Mouse (Mus musculus): ENCODE measurements at regions not wholly inside any gene's neighbourhood (a gene's known extent, or its start where the extent isn't known, plus 50 kb on each side); places are given as distances from the start of the nearest gene placed in this dataset.
"Not testable (repeated sequence)": the region's sequence is repeated elsewhere in the genome, so short reads cannot be mapped to it uniquely, and the experiment has no call there.

DNA sequence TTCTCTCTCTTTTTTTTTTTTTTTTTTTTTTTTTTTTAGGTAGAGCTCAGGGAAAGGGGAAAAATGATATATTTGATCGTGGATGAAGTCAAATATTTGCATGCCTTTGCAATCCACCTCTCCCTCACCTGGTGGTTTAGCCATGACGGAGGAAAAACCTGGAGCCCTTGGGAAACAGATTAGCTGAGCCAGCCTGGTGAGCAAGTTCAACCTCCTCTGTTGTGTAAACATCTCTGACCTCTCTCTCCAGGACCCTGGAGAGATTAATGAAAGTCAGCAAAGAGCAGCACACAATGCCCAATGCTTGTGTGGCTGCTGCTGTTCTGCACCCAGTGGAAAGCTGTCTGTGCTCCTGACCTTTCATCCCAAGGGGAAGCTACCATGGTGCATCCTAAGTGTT lies 530.2 kb upstream of the Auts2 start:
- no peak for DNase-seq

DNA sequence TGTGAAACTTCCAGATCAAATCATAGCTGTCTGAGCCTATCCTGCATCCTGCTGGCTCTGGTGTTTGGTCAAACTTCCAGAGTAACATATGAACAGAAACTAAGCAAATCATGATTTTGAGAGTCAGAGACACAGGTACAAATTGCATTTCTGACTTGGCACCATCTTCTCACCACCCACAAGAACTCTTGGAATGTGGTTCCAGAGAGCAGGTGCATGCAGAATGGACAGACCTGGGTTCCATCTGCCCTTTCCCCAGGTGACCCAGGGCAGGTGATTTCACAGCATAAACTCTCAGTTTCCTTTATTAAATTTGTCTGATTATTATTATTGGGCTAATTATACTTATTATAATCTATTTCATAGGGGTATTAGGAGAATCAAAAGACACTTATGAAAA lies 527.0 kb upstream of the Auts2 start:
- no peak for DNase-seq

DNA sequence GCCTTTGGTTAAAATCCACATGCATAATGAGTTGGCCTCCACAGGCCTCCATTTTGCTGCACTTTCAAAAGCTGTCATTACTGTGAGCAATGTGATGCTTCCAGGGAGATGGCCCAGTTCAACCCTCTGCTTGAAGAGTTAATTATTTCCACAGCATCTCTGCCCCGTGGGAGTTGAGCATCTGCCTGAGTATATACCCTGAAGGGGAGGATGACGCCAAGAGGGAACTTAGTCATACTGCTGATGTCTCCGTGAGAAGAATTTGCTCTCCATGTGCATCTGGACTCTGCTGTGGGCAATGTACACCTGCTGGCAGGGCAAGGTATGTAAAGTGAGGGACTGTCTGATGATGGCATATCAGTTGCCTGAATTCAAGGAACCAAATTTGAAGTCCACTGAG lies 519.3 kb upstream of the Auts2 start:
- DNase-seq = no peak

DNA sequence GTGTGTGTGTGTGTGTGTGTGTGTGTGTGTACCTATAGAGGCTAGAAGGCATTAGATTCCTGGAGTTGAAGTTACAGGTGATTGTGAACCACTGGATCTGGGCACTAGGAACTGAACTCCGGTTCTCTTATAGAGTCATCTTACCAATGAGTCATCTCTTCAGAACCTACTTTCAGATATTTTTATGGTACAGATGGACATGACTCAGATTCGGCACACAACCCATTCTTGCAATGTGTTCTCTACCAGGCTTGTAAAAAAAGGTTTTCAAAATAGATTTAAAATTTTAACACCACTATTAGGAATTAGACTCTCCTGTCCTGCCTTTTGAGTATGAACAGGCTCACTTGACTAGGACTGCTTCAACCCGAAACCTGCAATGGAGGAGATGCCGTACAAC lies 504.3 kb upstream of the Auts2 start:
- DNase-seq = no peak

DNA sequence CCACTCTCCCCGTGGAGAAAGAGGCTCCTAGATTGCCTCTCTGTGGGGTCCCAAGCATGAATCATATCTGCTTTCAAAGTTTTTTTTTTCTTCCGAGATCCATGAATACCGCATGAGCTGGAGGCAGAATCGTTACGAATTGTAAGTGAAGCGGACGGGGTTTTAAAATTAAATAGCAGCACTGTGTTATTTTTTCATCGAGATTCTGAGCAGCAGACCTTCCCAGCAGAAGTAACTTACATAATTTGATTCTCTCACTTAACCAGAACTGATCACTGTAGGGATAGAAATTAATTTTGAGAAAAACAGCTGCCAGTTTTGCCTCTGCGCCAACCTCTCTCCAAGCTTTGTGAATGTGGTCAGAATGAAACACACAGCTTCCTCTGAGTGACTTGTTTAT lies 502.5 kb upstream of the Auts2 start:
- DNase-seq = no peak

DNA sequence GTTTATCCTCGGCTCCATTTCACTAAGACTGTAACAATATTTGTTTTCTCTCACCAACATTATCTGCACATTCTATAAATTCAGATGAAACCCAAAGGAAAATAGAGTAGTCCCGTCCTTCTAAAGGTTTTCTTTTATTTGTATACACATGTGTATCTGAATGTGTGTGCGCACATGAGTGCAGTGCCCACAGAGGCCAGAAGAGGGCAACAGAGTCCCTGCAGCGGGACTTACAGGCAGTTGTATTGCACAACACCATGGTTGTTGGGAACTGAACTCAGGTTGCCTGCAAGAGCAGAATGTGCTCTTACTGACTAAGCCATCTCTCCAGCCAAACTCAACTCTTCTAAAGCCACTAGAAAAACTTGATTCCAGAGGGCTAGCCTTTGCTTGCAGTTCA lies 484.4 kb upstream of the Auts2 start:
- no peak for DNase-seq

DNA sequence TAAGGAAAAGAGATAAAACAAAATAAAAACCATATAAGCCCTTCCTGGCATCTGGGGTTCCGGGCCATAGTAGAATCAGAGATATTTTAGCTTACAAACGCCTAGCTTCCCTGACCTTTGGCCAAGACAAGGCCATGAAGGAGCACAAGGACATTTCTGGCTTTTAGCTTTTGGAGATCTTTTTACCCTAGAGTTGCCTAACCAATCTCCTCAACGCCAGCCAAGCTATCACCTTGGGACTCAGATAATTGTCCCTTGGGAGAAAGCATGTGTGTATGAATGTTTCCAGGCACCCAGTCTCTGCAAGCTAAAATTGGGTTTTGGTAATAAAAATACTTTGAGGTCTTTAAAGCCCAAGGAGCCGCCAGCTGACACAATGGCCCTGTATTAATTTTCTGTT lies 482.0 kb upstream of the Auts2 start:
- no peak for DNase-seq

DNA sequence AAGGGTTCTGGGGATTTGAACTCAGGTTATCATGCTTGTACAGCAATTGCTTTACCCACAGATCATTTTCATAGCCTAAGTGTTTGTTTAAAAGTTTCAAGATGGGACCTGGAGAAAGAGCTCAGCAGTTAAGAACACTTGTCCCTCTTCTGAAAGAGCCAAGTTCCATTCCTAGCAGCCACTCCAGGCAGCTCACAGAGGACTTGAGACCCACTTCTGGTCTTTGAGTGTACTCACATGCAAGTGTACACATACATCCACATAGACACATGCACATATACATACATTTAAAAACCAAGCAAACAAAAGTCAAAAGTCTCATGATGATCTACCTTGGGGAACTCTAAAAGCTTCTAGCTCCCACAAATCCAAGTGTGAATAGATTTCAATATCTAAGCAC lies 477.7 kb upstream of the Auts2 start:
- no peak for DNase-seq

DNA sequence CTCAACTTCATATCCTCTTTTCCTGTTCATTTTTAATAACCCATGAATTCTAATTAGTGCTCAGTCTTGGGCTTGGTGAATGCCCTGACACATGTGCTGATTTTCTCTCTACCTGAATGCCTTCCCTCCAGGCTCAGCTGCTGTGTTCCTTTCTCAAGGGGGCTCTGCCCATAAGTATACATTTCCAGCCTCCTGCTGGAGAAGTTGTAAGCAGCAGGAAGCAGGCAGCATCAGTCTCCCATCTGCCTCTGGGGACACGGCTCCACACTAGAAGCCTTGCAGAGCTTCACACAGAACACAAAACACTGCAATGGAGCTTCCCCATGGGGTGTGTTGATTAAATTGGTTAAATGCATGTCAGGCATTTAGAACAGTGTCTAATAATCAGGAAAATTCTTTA lies 477.0 kb upstream of the Auts2 start:
- no peak for DNase-seq

DNA sequence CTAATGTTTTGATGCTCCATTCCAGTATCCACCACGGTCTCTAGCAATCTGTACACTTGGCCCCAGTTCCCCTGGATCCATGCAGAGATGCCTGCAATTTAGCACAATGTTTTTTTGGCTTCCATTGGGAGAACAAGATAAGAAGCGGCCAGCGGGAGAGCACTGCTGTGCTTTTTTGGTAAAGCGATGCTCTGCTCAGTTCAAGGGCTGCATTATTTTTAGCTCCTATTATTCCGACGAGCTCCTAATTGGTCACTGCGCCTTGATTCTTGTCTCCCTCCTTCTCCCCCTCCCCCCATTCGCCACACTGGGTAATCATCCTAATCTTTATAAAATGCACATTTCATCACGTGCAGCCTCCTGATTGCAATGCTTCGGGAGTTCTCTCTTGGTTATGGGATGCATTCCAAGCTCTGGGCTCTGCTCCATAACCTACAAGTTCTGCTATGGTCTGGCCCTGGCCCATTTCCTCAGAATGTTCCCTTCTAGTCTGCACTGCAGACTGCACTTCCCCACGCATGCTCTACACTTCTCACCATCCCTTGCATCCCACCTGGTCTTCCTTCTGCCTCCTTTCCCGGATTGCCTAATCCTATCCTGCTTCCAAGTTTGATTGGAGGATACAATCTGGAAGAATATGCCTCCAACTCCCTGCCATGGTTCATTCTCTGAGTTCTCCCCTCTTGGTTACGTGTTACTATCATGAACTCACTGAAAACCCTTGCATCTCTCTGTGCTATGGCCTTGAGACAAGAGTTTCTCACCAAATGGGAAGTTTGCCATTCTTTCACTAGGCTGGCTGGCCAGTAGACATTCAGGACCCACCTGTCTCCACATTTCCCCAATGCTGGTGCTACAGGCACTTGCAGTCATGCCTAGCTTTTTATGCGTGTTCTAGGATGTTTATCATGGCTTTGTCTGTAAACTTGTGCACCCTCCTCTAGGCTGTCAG lies 467.8 kb upstream of the Auts2 start:
- no peak for DNase-seq

DNA sequence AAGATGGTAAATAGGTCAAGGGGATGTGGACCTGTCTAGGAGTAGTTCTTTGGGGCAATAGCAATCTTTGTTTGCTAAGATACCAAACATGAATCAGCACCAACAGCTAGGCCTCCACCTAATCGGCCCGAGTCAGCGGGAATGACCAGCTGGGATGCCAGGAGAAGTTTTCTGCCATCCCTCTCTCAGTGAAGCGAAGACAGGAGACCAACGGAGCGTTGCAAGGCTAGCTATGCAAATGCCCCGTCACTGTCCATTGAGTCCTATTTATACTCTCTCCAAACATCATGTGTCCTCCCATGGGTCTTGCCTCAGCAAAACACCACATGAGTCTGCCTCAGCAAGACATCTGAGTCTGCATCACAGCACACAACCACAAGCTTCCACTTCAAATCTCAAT lies 439.7 kb upstream of the Auts2 start:
- DNase-seq = no peak

DNA sequence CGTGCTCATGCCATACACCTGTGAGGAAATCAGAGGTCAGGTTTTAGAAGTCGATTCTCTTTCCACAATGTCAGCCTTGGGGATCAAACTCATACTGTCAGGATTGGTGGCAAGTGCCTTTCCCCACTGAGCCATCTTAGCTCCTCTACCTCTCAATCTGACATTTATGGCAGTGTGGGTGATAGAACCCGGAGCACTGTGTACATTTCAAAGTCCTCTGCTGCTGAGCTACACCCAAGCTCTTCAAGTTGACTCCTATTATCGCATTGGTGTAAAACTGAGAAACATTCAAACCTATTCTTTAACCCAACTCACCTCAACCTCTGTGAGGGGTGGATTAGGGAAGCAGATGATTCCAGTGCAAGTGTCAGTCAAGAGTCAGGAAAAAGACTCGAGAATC lies 435.9 kb upstream of the Auts2 start:
- no peak for DNase-seq

DNA sequence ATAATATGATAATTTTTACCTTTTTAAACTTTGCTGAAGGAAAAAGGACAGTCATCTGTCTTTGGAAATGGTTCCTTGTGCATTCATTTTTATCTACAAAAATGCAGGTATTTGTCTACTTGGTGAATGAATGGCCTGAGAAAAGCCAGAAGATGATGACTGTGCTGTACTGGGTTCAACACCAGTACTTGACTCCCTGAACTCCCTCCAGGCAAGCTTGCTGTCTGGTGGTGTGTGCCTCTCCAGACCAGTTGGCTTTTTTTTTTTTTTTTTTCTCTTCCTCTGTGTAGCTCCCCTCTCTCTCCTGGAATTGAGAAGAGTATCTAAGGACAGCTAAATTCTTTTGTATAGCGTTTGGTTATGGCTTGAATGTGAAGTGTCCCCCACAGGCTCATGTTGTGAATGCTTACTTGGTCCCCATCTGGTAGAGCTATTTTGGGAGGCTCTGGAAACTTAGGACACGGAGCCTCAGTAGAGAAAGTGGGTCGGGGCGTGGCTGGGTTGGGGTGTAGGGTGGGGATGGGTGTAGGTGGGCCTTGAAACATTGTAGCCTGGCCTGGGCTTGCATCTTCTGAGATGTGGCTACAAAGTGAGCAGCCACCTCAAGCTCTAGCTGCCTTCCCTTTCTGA lies 432.3 kb upstream of the Auts2 start:
- no peak for DNase-seq

DNA sequence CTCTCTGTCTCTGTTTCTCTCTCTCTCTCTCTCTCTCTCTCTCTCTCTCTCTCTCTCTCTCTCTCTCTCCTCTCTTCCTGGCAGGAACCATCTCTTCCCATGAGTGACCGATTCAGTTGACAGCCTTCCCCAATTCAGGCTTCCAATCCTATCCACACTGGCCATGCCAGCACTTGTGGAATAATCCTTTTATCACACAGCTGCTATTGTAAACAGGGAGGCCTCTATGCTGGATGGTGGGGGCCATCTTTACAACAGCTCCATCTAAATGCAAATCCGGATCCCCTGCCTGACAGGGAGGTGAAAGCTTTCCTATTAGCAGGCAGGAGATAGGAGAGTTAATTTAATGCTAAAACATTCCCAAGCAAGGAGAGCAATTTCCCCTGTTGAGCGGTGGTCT lies 431.7 kb upstream of the Auts2 start:
- DNase-seq = no peak

DNA sequence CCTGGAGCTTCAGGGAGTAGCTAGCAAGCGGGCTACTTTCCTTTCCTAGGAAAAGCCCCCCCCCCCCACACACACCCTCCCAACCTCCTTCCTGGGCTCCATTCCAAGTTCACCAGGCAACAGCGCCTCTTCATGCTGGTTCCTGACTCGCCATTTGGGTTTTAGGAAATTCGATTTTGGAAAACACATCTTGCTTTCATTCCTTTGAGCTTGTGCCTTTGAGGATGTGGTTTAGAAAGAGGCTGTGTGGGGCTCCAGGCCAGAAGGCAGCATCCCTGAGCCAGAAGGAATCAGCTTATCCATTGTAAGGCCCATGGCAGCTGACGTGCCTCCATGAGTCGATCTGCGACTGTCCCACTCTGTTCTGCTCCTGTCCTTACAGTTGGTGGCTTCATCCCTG lies 427.9 kb upstream of the Auts2 start:
- DNase-seq = no peak

DNA sequence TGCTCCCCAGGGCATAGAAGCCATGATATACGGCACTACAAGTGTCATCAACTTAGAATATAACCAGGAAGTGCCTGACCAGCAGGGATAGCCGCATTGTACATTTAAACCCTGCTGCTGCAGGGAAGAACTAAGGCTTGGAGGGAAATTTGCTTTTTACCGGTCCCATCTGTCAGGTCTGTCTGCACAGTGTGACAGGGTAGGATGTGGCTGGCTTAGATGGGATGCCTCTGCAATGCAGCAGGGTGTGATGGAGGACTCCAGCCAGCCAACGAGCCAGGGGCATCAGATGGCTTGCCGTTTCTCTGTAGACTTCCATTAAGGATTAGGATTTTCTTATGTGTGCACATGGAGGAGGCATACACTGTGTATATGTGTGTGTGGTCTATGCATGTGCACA lies 426.2 kb upstream of the Auts2 start:
- DNase-seq = no peak

DNA sequence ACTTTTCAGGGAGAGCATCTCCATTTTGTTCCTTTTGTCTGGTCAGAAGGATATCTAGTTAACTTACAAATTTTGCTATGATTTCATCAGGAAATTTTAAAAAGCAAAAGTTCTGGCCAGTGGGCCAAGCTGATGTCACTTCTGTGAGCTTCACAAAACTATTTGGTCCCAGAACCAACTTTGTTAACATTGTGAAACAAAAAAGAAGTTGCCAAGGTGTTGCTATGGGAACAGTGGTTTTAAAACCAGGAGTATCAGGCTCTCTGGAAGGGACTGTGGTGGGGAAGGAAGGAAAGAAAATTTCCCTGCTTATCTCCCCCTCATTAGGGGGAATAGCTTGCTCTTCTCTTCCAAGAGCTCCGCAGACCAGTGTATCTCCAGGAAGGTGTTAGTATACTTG lies 416.8 kb upstream of the Auts2 start:
- DNase-seq = no peak

DNA sequence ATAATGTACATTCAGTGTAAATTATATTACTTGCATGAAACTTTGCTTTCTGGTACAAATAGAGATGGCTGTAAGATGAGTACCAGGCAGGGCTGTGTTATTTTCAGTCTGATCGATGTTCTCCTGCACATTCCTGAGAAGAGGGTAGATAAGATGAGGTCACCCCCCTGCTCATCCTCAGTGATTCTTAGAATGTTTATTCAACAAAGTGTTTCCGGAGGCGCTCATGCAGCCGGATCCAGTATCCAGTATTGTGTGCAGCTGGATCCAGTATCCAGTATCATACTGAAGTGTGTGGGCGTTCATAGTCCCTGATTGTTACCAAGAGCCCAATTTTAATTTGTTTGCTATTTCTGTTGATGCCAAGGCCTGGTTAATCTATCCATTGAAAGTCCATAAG lies 413.0 kb upstream of the Auts2 start:
- DNase-seq = no peak

DNA sequence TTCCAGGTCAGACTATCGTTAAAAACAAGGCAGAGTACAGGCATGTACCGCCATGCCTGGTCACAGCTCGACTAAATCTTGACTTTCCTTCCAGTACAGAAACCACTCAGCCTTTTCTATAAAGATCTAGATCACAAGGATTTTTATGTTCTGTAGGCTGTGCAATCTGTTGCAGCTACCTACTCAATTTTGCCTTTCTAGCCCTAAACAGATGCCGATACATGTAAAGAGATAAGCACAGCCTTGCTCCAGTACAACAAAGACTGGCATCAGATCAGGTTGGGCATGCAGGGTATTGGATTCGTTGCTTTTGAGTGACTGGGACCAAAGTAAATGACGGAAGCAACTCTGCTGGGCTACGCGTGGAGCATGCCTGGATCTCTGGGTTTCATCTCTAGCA lies 411.9 kb upstream of the Auts2 start:
- no peak for DNase-seq

DNA sequence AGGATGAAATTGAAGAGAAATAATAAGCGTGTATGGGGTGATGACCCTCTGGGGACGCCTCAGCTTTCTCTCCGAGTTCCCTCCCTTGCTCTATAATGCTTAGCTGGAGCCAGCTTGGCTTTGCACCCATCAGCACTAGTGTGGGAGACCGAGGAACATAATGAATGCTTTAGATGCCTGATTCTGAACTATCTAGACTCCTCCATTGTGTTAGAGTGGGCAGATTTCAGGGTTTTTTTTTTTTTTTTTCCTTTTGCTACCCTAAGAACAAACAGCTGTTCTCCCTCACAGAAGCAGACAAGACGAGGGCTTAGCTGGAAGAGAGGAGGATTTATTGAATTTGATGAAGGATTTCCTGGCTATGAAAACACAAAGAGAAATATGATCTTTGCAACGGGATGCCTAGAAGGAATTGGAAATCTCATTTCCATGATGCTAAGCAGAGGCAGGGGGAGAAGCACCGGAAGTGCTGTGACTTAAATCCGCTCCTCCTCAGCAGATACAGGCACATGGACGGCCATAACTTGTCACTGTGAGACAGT lies 390.4 kb upstream of the Auts2 start:
- no peak for DNase-seq

DNA sequence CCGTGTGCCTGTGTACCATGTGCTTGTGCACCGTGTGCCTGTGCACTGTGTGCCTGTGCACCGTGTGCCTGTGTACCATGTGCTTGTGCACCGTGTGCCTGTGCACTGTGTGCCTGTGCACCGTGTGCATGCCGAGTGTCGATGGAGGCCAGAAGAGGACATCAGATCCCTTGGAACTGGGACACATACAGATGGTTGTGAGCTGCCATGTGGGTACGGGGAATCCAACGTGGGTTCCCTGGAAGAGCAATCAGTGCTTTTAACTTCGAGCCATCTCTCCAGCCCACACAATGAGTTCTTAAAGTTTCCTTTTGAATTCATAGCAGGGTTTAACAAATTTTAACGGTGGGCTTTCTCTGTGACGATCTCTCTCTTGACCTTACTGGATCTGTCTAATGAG lies 386.8 kb upstream of the Auts2 start:
- not testable (repeated sequence) for DNase-seq

DNA sequence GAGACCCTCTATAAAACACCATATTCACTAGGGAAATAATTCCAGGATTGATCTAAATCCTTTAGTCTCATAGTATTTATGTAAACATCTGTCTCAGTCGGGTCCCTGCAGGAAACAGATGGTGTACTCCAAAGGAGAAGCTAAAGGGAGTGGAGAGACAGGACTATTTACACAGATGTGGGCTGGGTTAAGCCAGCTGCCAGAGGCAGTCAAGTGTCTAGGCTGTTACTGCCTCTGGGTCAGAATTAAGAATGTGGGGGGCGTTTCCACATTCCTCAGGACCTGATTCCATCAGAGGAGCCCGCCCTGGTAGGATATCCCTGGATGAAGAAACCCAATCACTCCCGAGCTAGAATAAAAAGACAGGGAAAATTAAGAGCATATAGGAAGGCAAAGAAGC lies 380.2 kb upstream of the Auts2 start:
- DNase-seq = no peak

DNA sequence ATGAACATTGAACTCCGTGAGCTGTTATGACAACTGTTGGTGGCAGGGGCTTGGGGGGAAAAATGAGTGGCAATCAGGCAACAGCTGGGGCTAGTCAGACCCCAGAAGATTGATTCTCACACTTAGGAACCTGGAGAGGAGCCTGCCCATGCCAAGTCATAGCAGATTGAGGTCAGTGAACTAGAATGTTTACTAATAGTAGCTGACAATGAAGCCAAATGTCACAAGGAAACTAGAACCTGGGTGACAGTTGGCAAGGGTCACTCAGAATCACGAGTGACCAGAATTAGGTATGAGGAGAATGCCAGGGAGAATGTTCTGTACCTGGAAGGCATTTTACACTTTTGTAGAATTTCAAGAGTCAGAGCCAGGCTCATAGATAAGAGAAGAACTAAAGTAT lies 365.9 kb upstream of the Auts2 start:
- no peak for DNase-seq

DNA sequence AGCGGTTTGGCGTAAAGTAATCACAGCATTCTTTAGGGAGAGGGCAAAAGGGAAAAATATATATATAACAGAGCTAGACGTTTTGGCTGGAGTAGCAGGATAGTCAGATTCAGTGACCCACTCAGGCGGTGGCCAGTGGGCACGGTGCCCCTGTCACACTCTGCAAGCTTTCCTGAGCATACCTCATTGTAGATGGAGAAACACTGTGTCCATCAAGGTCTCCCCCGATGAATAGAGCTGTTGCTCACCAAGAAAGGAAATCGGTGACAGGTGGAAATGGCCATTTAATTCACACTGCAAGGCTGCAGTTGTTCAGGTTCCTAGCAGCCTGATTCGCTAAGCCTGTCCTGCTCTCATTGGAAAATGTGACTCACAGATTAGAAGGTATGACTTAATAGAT lies 365.1 kb upstream of the Auts2 start:
- DNase-seq = no peak

DNA sequence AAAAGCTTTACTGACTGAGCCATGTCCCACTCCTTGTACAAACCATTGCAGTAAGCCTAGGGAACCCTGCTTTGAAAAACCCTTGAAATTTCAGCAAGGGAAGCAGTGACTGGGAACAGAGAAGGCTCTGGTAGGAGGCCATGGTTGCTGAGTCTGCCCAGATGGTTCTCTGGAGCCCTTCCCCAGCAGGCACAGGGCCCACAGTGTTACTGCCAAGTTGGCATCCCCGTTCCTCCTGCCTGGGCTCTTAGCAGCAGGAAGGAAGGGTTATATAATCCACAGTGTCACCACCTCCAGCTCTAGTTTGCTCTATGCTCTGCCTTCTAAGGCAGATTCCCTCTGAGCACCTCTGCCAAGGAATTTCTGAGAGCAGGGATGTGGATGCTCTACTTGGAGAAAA lies 349.4 kb upstream of the Auts2 start:
- no peak for DNase-seq
